Mouse (Mus musculus) MEL (cell line): ENCODE measurements around the gene Esr1. TPM values are rescaled to one million over a fixed set of nuclear protein-coding genes. Genes with fewer than 3 reads are reported as not detected.
A peak's percentile ranks its signal among the peaks of the same experiment; 100 is the strongest.

Source experiments
- DNase-seq: peaks from one replicate; pipeline ENCODE4 v3.0.0; 2011; ENCODE audit warnings: low read depth, low spot score
- H3K27ac ChIP-seq: 2 replicates; pipeline ENCODE4 v1.5.1; 2012; ENCODE audit warnings: low read depth, mild to moderate bottlenecking, control low read depth, low read length, moderate library complexity; ENCODE audit not compliant: control insufficient read depth
- H3K27me3 ChIP-seq, 2 experiments: fragments of 150-350 bp in 1 of 2; sonication (generic) in 1 of 2; 2 replicates each; pipeline ENCODE4 v1.6.1; 2012; ENCODE audit warnings: low read length in 2 of 2, mild to moderate bottlenecking in 2 of 2, improper control_type of control experiment in 1 of 2, moderate library complexity in 1 of 2; ENCODE audit not compliant: insufficient read depth in 2 of 2, control insufficient read depth in 1 of 2
- H3K36me3 ChIP-seq, 2 experiments: 2 replicates each; pipeline ENCODE4 v1.6.1; 2012 to 2014; ENCODE audit warnings: low read length in 2 of 2, improper control_type of control experiment in 1 of 2, inconsistent platforms in 1 of 2, mild to moderate bottlenecking in 1 of 2; ENCODE audit not compliant: insufficient read depth in 2 of 2, control insufficient read depth in 1 of 2
- H3K4me1 ChIP-seq, 2 experiments: fragments of 150-350 bp in 1 of 2; sonication (generic) in 1 of 2; 2 replicates each; pipeline ENCODE4 v1.6.1; 2012; ENCODE audit warnings: low read length in 2 of 2, improper control_type of control experiment in 1 of 2, mild to moderate bottlenecking in 1 of 2; ENCODE audit not compliant: insufficient read depth in 2 of 2, control insufficient read depth in 1 of 2
- H3K4me3 ChIP-seq, 2 experiments: fragments of 150-350 bp in 1 of 2; sonication (generic) in 1 of 2; 2 replicates each; pipeline ENCODE4 v1.5.1; 2012; ENCODE audit warnings: low read depth in 2 of 2, low read length in 2 of 2, mild to moderate bottlenecking in 2 of 2, moderate library complexity in 2 of 2, control low read depth in 1 of 2, improper control_type of control experiment in 1 of 2; ENCODE audit not compliant: control insufficient read depth in 1 of 2, insufficient read depth in 1 of 2
- H3K79me2 ChIP-seq: 2 replicates; pipeline ENCODE4 v1.6.1; 2012; ENCODE audit warnings: mild to moderate bottlenecking, low read length, moderate library complexity; ENCODE audit not compliant: control insufficient read depth, poor library complexity, insufficient read depth
- H3K9ac ChIP-seq: 2 replicates; pipeline ENCODE4 v1.6.1; 2012; ENCODE audit warnings: low read depth, mild to moderate bottlenecking, control low read depth, low read length, moderate library complexity; ENCODE audit not compliant: control insufficient read depth, poor library complexity, severe bottlenecking
- H3K9me3 ChIP-seq: fragments of 150-350 bp; sonication (generic); replicated peaks from 2 replicates; pipeline ENCODE4 v1.6.1; 2012; ENCODE audit warnings: mild to moderate bottlenecking, low read length, improper control_type of control experiment, moderate library complexity; ENCODE audit not compliant: insufficient read depth
- BHLHE40 ChIP-seq: IDR thresholded peaks from 2 replicates; pipeline ENCODE4 v1.6.1; 2012; ENCODE audit warnings: low read depth, mild to moderate bottlenecking, inconsistent platforms, low read length, improper control_type of control experiment, borderline replicate concordance
- CHD2 ChIP-seq: IDR thresholded peaks from 2 replicates; pipeline ENCODE4 v1.6.1; 2011; ENCODE audit warnings: low read length, improper control_type of control experiment
- ETS1 ChIP-seq: IDR thresholded peaks from 2 replicates; pipeline ENCODE4 v1.6.1; 2012; ENCODE audit warnings: low read depth, mild to moderate bottlenecking, inconsistent platforms, low read length, improper control_type of control experiment, moderate library complexity
- GABPA ChIP-seq: IDR thresholded peaks from 2 replicates; pipeline ENCODE4 v1.6.1; 2012; ENCODE audit warnings: low read depth, mild to moderate bottlenecking, inconsistent platforms, low read length, improper control_type of control experiment, moderate library complexity
- HCFC1 ChIP-seq: IDR thresholded peaks from 2 replicates; pipeline ENCODE4 v1.6.1; 2012; ENCODE audit warnings: low read depth, mild to moderate bottlenecking, inconsistent platforms, low read length, improper control_type of control experiment, moderate library complexity
- JUND ChIP-seq: IDR thresholded peaks from 2 replicates; pipeline ENCODE4 v1.6.1; 2011; ENCODE audit warnings: low read depth, mild to moderate bottlenecking, improper control_type of control experiment, low read length
- MAFK ChIP-seq: IDR thresholded peaks from 2 replicates; pipeline ENCODE4 v1.6.1; 2011; ENCODE audit warnings: low read depth, mild to moderate bottlenecking, low read length, improper control_type of control experiment, borderline replicate concordance
- MEF2A ChIP-seq: IDR thresholded peaks from 2 replicates; pipeline ENCODE4 v1.6.1; 2014; ENCODE audit warnings: low read depth, mild to moderate bottlenecking, inconsistent platforms, low read length, improper control_type of control experiment; ENCODE audit not compliant: poor library complexity, insufficient replicate concordance, severe bottlenecking; ENCODE audit errors: extremely low read depth
- MYB ChIP-seq: IDR thresholded peaks from 2 replicates; pipeline ENCODE4 v1.6.1; 2011; ENCODE audit warnings: mild to moderate bottlenecking, low read depth, low read length, improper control_type of control experiment
- MYC ChIP-seq: IDR thresholded peaks from 2 replicates; pipeline ENCODE4 v1.6.1; 2011; ENCODE audit warnings: low read depth, mild to moderate bottlenecking, low read length, improper control_type of control experiment, moderate library complexity
- POLR2AphosphoS2 ChIP-seq: IDR thresholded peaks from 2 replicates; pipeline ENCODE4 v1.6.1; 2011; ENCODE audit warnings: low read length, improper control_type of control experiment
- POLR2AphosphoS5 ChIP-seq: IDR thresholded peaks from 2 replicates; pipeline ENCODE4 v1.6.1; 2012; ENCODE audit warnings: low read depth, borderline replicate concordance, mild to moderate bottlenecking, inconsistent platforms, low read length, moderate library complexity, mixed read lengths
- RCOR1 ChIP-seq: IDR thresholded peaks from 2 replicates; pipeline ENCODE4 v1.6.1; 2012; ENCODE audit warnings: low read depth, mild to moderate bottlenecking, inconsistent platforms, low read length, improper control_type of control experiment
- SIN3A ChIP-seq: IDR thresholded peaks from 2 replicates; pipeline ENCODE4 v1.6.1; 2012; ENCODE audit warnings: low read length, improper control_type of control experiment, inconsistent platforms
- TAL1 ChIP-seq: IDR thresholded peaks from 2 replicates; pipeline ENCODE4 v1.6.1; 2012; ENCODE audit warnings: mild to moderate bottlenecking, inconsistent platforms, low read length, moderate library complexity, mixed read lengths
- TBP ChIP-seq: IDR thresholded peaks from 2 replicates; pipeline ENCODE4 v1.8.0; 2011; ENCODE audit warnings: low read depth, low read length, improper control_type of control experiment
- TCF12 ChIP-seq: IDR thresholded peaks from 2 replicates; pipeline ENCODE4 v1.6.1; 2014; ENCODE audit warnings: low read depth, mild to moderate bottlenecking, inconsistent platforms, low read length, improper control_type of control experiment, moderate library complexity
- USF2 ChIP-seq, 2 experiments: IDR thresholded peaks; 2 replicates each; pipeline ENCODE4 v1.6.1; 2011 to 2012; ENCODE audit warnings: improper control_type of control experiment in 2 of 2, low read length in 2 of 2, borderline replicate concordance in 1 of 2, inconsistent platforms in 1 of 2, low read depth in 1 of 2, mild to moderate bottlenecking in 1 of 2; ENCODE audit not compliant: insufficient read depth in 1 of 2
- ZC3H11A ChIP-seq: IDR thresholded peaks from 2 replicates; pipeline ENCODE4 v1.6.1; 2012; ENCODE audit warnings: low read depth, mild to moderate bottlenecking, inconsistent platforms, low read length, improper control_type of control experiment
- ZKSCAN1 ChIP-seq: IDR thresholded peaks from 2 replicates; pipeline ENCODE4 v1.6.1; 2012; ENCODE audit warnings: low read depth, mild to moderate bottlenecking, inconsistent platforms, low read length, improper control_type of control experiment, moderate library complexity
- ZMIZ1 ChIP-seq: IDR thresholded peaks from 2 replicates; pipeline ENCODE4 v1.6.1; 2012; ENCODE audit warnings: low read depth, mild to moderate bottlenecking, inconsistent platforms, low read length, improper control_type of control experiment, moderate library complexity
- polyA plus RNA-seq, 2 experiments: library from polyadenylated mRNA; stranded (reverse) in 1 of 2; unstranded in 1 of 2; fragments of >175 nt in 1 of 2; fragments of >200 nt in 1 of 2; gene quantifications; 2 replicates each; pipeline versions ENCODE4 v1.2.1 to v1.2.4; 2012; ENCODE audit warnings: low replicate concordance in 2 of 2, low read depth in 1 of 2; ENCODE audit not compliant: insufficient read length in 2 of 2, insufficient read depth in 1 of 2, missing spikeins in 1 of 2
- total RNA-seq: library from RNA; depleted of rRNA; stranded (reverse); fragments of 300-350 nt; gene quantifications from 2 replicates; pipeline ENCODE4 v1.2.3, GENCODE M21; 2012

Gene Esr1
- total and polyA plus RNA-seq, 3 experiments: 0.65 to 0.69 TPM; not detected in 1

DNA sequence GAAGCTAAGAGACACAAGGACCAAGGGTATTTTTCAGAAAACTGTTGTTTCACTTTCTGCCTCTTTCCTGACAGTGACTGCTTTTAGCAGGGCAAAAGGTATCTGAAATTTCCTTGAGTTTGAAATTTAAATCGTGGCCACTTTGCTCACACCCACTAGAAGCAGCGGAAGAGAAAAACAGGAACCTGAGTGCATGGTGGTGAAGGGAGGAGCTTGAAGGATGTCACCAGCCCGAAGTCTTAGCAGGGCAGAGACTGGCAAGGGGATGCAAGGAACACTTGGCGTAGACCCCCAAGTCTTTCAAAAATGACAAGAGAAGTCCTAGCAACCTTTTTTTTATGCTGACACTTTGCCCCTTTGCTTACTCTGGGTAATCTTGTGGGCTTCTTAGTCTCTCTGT lies 299.1 kb downstream of the Esr1 start:
- DNase-seq: peak; percentile 49
- no peak overlapping the region for H3K27ac ChIP-seq
- H3K4me3 ChIP-seq: no peak overlapping the region
- no peaks in the 10 kb centered on the region for H3K9me3 ChIP-seq
- H3K4me1 ChIP-seq: no peaks in the 10 kb centered on the region
- TF ChIP-seq USF2 (IDR thresholded peaks at IDR 0.05; ENCODE audit: borderline replicate concordance in 1 of 2, insufficient read depth in 1 of 2, low read depth in 1 of 2, low read length in 2 of 2) (no peak), POLR2AphosphoS2 (no peak), SIN3A (no peak), RCOR1 (no peak), GABPA (no peak), MAFK (no peak), MYC (no peak), HCFC1 (no peak), TCF12 (no peak), ZC3H11A (no peak), TAL1 (no peak), ZMIZ1 (no peak), ZKSCAN1 (no peak), ETS1 (no peak), BHLHE40 (no peak), TBP (no peak), POLR2AphosphoS5 (no peak), CHD2 (no peak), MEF2A (no peak)
- H3K36me3 ChIP-seq: no peaks in the 10 kb centered on the region
- H3K27me3 ChIP-seq: no peaks in the 10 kb centered on the region
- no peaks in the 10 kb centered on the region for H3K79me2 ChIP-seq
- no peak overlapping the region for H3K9ac ChIP-seq

DNA sequence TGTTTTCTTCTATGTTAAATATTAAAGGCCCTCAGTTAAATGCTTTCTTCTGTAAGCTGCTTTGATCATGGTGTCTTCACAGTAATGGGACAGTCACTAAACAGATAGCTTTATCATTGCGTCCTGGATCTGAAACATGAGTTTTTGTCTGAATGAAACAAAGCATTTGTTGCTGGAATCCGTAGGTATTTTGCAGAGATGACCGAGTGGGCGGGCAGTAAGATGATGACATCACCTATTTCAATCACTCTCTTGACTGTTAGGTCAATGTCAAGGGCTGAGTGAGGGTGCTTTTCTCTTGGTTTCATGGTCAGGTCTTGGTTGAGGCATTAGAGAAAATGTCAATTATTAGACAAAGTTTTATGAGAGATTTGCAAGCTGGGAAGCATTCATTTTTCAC lies 307.7 kb downstream of the Esr1 start:
- Histone ChIP-seq H3K9ac (no peak overlapping the region), H3K4me3 (no peak overlapping the region), H3K4me1 (no peaks in the 10 kb centered on the region), H3K27ac (no peak overlapping the region), H3K36me3 (no peaks in the 10 kb centered on the region), H3K79me2 (no peaks in the 10 kb centered on the region), H3K9me3 (no peaks in the 10 kb centered on the region), H3K27me3 (no peaks in the 10 kb centered on the region)
- DNase-seq: no peak
- TF ChIP-seq JUND (no peak), MEF2A (no peak), MYB (no peak), TBP (no peak), ZKSCAN1 (no peak), POLR2AphosphoS5 (no peak)
